Mouse (Mus musculus): ENCODE measurements at regions not wholly inside any gene's neighbourhood (a gene's known extent, or its start where the extent isn't known, plus 50 kb on each side); places are given as distances from the start of the nearest gene placed in this dataset.

GRCm38 (mm10) chr13:43913476-43913875 lies 128.9 kb downstream of the Cd83 start:
- DNase-seq (ENCODE audit: low spot score) = no peak

- DNase-seq (ENCODE audit: low spot score) = no peak
These were observed 135.3 kb downstream of the Cd83 start for GRCm38 (mm10) chr13:43919781-43920420.

GRCm38 (mm10) chr13:43930081-43930981 lies 145.8 kb downstream of the Cd83 start:
- DNase-seq (ENCODE audit: low spot score) = no peak

GRCm38 (mm10) chr13:43932946-43933345 lies 148.4 kb downstream of the Cd83 start:
- no peak for DNase-seq (ENCODE audit: low spot score)

- DNase-seq (ENCODE audit: low spot score) = no peak
These were observed 150.7 kb downstream of the Cd83 start for GRCm38 (mm10) chr13:43935284-43935683.

GRCm38 (mm10) chr13:43936504-43936903 lies 151.9 kb downstream of the Cd83 start:
- DNase-seq (ENCODE audit: low spot score) = no peak

- DNase-seq (ENCODE audit: low spot score) = no peak
These were observed 154.0 kb downstream of the Cd83 start for GRCm38 (mm10) chr13:43938611-43939010.

GRCm38 (mm10) chr13:43939375-43939774 lies 154.8 kb downstream of the Cd83 start:
- no peak for DNase-seq (ENCODE audit: low spot score)

- no peak for DNase-seq (ENCODE audit: low spot score)
These were observed 157.2 kb downstream of the Cd83 start for GRCm38 (mm10) chr13:43941731-43942130.

- no peak for DNase-seq (ENCODE audit: low spot score)
These were observed 164.0 kb downstream of the Cd83 start for GRCm38 (mm10) chr13:43948606-43949005.

- DNase-seq (ENCODE audit: low spot score) = peak; percentile 48
These were observed 165.4 kb downstream of the Cd83 start for GRCm38 (mm10) chr13:43949740-43950643.

- DNase-seq (ENCODE audit: low spot score) = no peak
These were observed 167.9 kb downstream of the Cd83 start for GRCm38 (mm10) chr13:43952491-43952890.

GRCm38 (mm10) chr13:43952972-43953592 lies 168.5 kb downstream of the Cd83 start:
- no peak for DNase-seq (ENCODE audit: low spot score)

- no peak for DNase-seq (ENCODE audit: low spot score)
These were observed 170.3 kb downstream of the Cd83 start for GRCm38 (mm10) chr13:43954714-43955393.

GRCm38 (mm10) chr13:43957046-43957445 lies 172.5 kb downstream of the Cd83 start:
- DNase-seq (ENCODE audit: low spot score) = no peak

- no peak for DNase-seq (ENCODE audit: low spot score)
These were observed 174.6 kb downstream of the Cd83 start for GRCm38 (mm10) chr13:43959121-43959572.

GRCm38 (mm10) chr13:43961047-43961690 lies 176.6 kb downstream of the Cd83 start:
- DNase-seq (ENCODE audit: low spot score) = no peak

- DNase-seq (ENCODE audit: low spot score) = no peak
These were observed 177.4 kb downstream of the Cd83 start for GRCm38 (mm10) chr13:43961987-43962386.

GRCm38 (mm10) chr13:43963321-43963720 lies 178.7 kb downstream of the Cd83 start:
- DNase-seq (ENCODE audit: low spot score) = no peak

- DNase-seq (ENCODE audit: low spot score) = peak; percentile 7
These were observed 180.8 kb downstream of the Cd83 start for GRCm38 (mm10) chr13:43965256-43965905.
